Mouse (Mus musculus): ENCODE results near the gene Pld3. TPM values are rescaled to one million over a fixed set of nuclear protein-coding genes. Genes with fewer than 3 reads are reported as not detected.

The Pld3 gene
- polyA plus RNA-seq, 1 experiment from 2014 or later = 57.4 TPM

- H3K36me3 ChIP-seq (ENCODE audit: insufficient read depth) = peaks cover 9% of the 10 kb centered on the region
- WGBS = under 1% methylated on average over 80 of the region's 80 CpGs
- peak; percentile 100 for DNase-seq
- peak; percentile 61 for TF ChIP-seq CTCF (IDR thresholded peaks at IDR 0.05; ENCODE audit: low read depth)
- H3K4me3 ChIP-seq (ENCODE audit: low read depth, low read length) = peak within 1 kb of the TSS; percentile 76
- H3K27me3 ChIP-seq (ENCODE audit: insufficient read depth, low read length) = no peaks in the 10 kb centered on the region
- H3K4me1 ChIP-seq (ENCODE audit: insufficient read depth) = peaks cover 6% of the 10 kb centered on the region
- H3K9ac ChIP-seq = peak within 1 kb of the TSS; percentile 86
- ATAC-seq (ENCODE audit: insufficient read depth) = peak; percentile 92
- H3K27ac ChIP-seq (ENCODE audit: low read depth) = peak within 1 kb of the TSS; percentile 97
- H3K4me2 ChIP-seq = peak within 1 kb of the TSS; percentile 83
- no peaks in the 10 kb centered on the region for H3K9me3 ChIP-seq (ENCODE audit: low read depth, low read length)
Observed at GRCm38 (mm10) chr7:27486770-27487697, 66.0 kb downstream of the Pld3 start, which contains the start of gene Sertad1. TSS of gene Sertad1 (plus strand) at chr7:27486910.

GRCm38 (mm10) chr7:27486102-27486769 lies 66.8 kb downstream of the Pld3 start:
- peaks cover 4% of the 10 kb centered on the region; the same call in 1 of the 2 replicates for H3K4me1 ChIP-seq (ENCODE audit: insufficient read depth)
- H3K9me3 ChIP-seq (ENCODE audit: low read depth, low read length) = no peaks in the 10 kb centered on the region
- H3K4me2 ChIP-seq = peak overlapping the region; percentile 83
- DNase-seq = peak; percentile 74
- no peak for TF ChIP-seq CTCF (IDR thresholded peaks at IDR 0.05; ENCODE audit: low read depth)
- H3K36me3 ChIP-seq (ENCODE audit: insufficient read depth) = peaks cover 9% of the 10 kb centered on the region
- no peaks in the 10 kb centered on the region for H3K27me3 ChIP-seq (ENCODE audit: insufficient read depth, low read length)
- peak overlapping the region; percentile 97 for H3K27ac ChIP-seq (ENCODE audit: low read depth)
- H3K4me3 ChIP-seq (ENCODE audit: low read depth, low read length) = peak overlapping the region; percentile 76
- ATAC-seq (ENCODE audit: insufficient read depth) = no peak
- 3% methylated on average over 13 of the region's 13 CpGs for WGBS
- H3K9ac ChIP-seq = peak overlapping the region; percentile 17

GRCm38 (mm10) chr7:27483860-27484259 lies 69.2 kb downstream of the Pld3 start:
- Histone ChIP-seq H3K9ac (no peak overlapping the region), H3K4me1 (ENCODE audit: insufficient read depth) (peaks cover 8% of the 10 kb centered on the region; the same call in 1 of the 2 replicates), H3K27ac (ENCODE audit: low read depth) (no peak overlapping the region), H3K9me3 (ENCODE audit: low read depth, low read length) (no peaks in the 10 kb centered on the region), H3K27me3 (ENCODE audit: insufficient read depth, low read length) (no peaks in the 10 kb centered on the region), H3K36me3 (ENCODE audit: insufficient read depth) (no peaks in the 10 kb centered on the region), H3K4me2 (no peak overlapping the region), H3K4me3 (ENCODE audit: low read depth, low read length) (no peak overlapping the region)
- 81% methylated on average over 4 of the region's 4 CpGs for WGBS
- no peak for TF ChIP-seq CTCF (IDR thresholded peaks at IDR 0.05; ENCODE audit: low read depth)
- ATAC-seq (ENCODE audit: insufficient read depth) (no peak), DNase-seq (no peak)

Other genes starting within 250 kb of the Pld3 start
- gene Ltbp4, start 215.5 kb downstream of the Pld3 start, polyA plus RNA-seq (2014; fragmentation: Nextera tagmentation; extraction: Ambion mirVana) = 73.5 and 86.0 TPM in 2 replicates
- 45.1 and 53.5 TPM in 2 replicates for gene Shkbp1, start 197.2 kb downstream of the Pld3 start, polyA plus RNA-seq (2014; fragmentation: Nextera tagmentation; extraction: Ambion mirVana)
- 0.73 and 1.6 TPM in 2 replicates for gene Gm20479, start 195.8 kb downstream of the Pld3 start, polyA plus RNA-seq (2014; fragmentation: Nextera tagmentation; extraction: Ambion mirVana)
- 0.31 and 0.51 TPM in 2 replicates for gene Sptbn4, start 105.5 kb downstream of the Pld3 start, polyA plus RNA-seq (2014; fragmentation: Nextera tagmentation; extraction: Ambion mirVana)
- gene Blvrb, start 105.2 kb downstream of the Pld3 start, polyA plus RNA-seq (2014; fragmentation: Nextera tagmentation; extraction: Ambion mirVana) = 54.5 and 56.0 TPM in 2 replicates
- 22.0 and 24.3 TPM in 2 replicates for gene Sertad3, start 79.5 kb downstream of the Pld3 start, polyA plus RNA-seq (2014; fragmentation: Nextera tagmentation; extraction: Ambion mirVana)
- gene Sertad1, start 66.3 kb downstream of the Pld3 start, polyA plus RNA-seq (2014; fragmentation: Nextera tagmentation; extraction: Ambion mirVana) = 39.3 and 42.5 TPM in 2 replicates
- 2.5 and 2.9 TPM in 2 replicates for gene Prx, start 53.9 kb downstream of the Pld3 start, polyA plus RNA-seq (2014; fragmentation: Nextera tagmentation; extraction: Ambion mirVana)
- 0.95 and 1.0 TPM in 2 replicates for gene Hipk4, start 30.0 kb downstream of the Pld3 start, polyA plus RNA-seq (2014; fragmentation: Nextera tagmentation; extraction: Ambion mirVana)
- 20.6 and 25.4 TPM in 2 replicates for gene 2310022A10Rik, start within 50 bp of the Pld3 start, polyA plus RNA-seq (2014; fragmentation: Nextera tagmentation; extraction: Ambion mirVana)
- 92.6 and 98.9 TPM in 2 replicates for gene Akt2, start 38.3 kb upstream of the Pld3 start, polyA plus RNA-seq (2014; fragmentation: Nextera tagmentation; extraction: Ambion mirVana)
- gene Ttc9b, start 100.7 kb upstream of the Pld3 start, polyA plus RNA-seq (2014; fragmentation: Nextera tagmentation; extraction: Ambion mirVana) = 0.32 and 0.41 TPM in 2 replicates
- gene Map3k10, start 121.4 kb upstream of the Pld3 start, polyA plus RNA-seq (2014; fragmentation: Nextera tagmentation; extraction: Ambion mirVana) = 6.9 and 7.3 TPM in 2 replicates
- 3.6 and 5.5 TPM in 2 replicates for gene Zfp607b, start 136.1 kb upstream of the Pld3 start, polyA plus RNA-seq (2014; fragmentation: Nextera tagmentation; extraction: Ambion mirVana)
- gene Zfp60, start 178.2 kb upstream of the Pld3 start, polyA plus RNA-seq (2014; fragmentation: Nextera tagmentation; extraction: Ambion mirVana) = 37.5 and 39.3 TPM in 2 replicates

All from lung, embryonic 14.5 days (tissue).